Mouse (Mus musculus) frontal cortex, postnatal 25 days (tissue): ENCODE measurements around the gene Ms4a6b.
"Not testable (repeated sequence)": the region's sequence is repeated elsewhere in the genome, so short reads cannot be mapped to it uniquely, and the experiment has no call there.

Source experiments
- DNase-seq, 2 experiments: peaks; one replicate each; pipeline ENCODE4 v3.0.0; 2022; ENCODE audit warnings: low spot score in 2 of 2

Ms4a6b gene

DNA sequence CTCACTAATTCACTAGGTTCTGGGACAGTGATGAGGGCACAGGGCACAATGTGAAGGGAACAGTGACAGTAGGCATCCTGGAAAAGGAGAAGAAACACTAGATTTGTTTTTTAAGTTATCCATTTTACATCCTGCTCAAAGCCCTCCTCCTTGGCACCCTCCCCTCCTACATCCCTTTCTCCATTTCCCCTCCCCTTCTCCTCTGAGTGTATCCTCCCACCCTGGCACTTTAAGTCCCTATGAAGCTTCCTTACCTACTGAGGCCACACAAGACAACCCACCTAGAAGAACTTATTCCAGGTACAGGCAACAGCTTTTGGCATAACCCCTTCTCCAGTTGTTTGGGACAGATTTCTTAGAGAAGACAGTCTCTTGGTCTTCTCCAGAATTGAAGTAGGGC, at the start of gene Ms4a6b:
Gene Ms4a6b, plus strand, starts transcription at position 267 of the 400 bp plus-strand sequence.
- DNase-seq = no peak

GRCm38 (mm10) chr19:11468361-11468760, 48.0 kb upstream of the Ms4a6b start:
- not testable (repeated sequence) for DNase-seq

DNA sequence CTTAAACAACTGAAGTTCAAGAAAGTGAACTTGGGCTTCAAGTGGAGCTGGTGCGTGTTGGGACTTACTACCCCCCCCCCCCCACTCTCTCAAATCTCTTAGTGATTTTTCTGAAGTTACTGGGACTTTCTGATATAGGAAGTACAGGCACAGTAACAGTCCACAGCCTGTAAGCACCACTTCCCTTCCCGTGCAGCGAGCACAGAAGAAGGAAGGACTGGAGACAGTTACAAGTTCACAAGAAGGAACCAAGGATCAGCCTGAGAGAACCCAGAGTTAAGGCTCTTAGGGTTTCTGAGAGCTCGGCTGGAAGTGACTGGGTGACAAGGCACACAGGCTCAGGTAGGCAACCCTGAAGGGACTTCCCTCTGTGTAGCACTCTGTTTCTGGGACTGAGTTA, 47.1 kb upstream of the Ms4a6b start, which contains the start of gene Ms4a6c:
Gene Ms4a6c, plus strand, starts transcription at position 152 of the 400 bp plus-strand sequence.
- DNase-seq = not testable (repeated sequence)

GRCm38 (mm10) chr19:11479714-11480113, 36.6 kb upstream of the Ms4a6b start:
- no peak for DNase-seq

DNA sequence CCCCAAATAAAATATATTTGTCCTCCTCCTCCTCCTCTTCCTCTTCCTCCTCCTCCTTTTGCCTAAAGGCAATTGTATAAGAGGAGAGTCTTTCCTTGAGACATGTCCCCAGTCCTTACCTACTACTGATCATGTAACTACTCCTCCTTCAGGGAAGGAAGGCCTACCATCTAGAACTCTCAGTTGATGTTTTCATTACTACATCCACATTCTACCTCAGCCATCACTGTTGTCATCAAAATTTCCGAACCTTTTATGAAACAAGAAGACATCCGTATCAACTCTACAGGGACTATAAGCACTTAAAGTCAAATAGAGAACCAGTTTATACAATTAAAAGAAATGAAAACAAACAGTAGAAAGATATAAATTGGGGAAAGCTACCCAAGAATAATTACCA, 33.6 kb upstream of the Ms4a6b start:
- no peak for DNase-seq

GRCm38 (mm10) chr19:11483941-11484340, 32.4 kb upstream of the Ms4a6b start:
- no peak for DNase-seq

GRCm38 (mm10) chr19:11484388-11484787, 31.9 kb upstream of the Ms4a6b start:
- no peak for DNase-seq

DNA sequence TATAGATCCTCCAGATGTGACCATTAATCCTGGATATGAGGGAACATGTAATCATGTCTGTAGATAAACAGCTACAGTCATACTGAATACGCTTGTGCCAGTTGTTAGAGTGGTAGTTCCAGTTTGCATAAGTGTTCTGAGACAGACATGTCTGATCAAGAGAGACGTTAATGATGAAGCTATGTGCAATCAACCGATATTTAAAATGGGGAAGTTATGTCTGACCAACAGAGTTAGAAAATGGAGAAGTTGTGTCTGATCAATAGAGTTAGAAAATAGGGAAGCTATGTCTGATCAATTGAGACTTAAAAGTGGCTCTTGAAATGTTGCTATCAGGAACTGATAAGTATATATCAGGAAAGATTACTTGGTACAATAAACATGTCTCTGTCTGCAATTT, 31.0 kb upstream of the Ms4a6b start:
- DNase-seq = no peak

DNA sequence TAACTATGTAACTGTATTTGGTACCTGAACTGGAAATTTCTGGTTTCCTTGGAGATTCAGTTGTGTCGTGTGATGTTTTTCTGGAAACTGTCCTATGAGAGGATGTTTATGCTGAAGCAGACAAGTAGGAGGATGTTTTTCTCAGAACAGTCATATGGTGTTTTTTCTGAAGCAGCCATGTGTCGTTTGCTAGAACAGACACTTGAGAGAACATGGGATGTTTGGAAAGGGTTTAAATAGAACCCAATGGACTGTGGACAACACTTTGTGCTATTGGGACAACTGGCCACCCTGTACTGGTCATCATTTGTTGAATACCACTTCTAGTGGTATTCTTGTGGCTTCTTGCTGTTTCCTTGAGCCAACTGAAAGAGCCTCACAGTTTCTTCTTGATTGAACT, 30.6 kb upstream of the Ms4a6b start, which contains the start of gene Gm8369:
Gene Gm8369, plus strand, starts transcription at position 193 of the 400 bp plus-strand sequence.
- DNase-seq = no peak

DNA sequence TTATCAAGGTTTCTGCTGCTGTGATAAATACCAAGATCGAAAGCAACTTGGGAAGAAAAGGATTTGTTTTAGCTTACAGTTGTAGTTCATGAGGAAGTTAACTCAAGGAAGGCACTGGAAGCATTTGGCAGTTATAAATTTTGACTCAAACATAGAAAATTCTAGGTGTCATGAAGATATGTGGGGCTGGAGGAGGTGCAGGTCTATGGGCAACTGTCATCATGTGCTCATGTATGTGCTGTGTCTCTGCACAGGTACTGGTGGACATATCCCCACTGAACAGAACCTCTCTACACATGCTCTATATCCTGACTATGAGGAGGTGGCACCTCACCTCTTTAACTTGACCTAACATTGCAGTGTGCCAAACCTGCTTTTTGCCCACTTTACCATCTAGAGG, 29.7 kb upstream of the Ms4a6b start:
- no peak for DNase-seq

- no peak for DNase-seq
Observed at GRCm38 (mm10) chr19:11491406-11492189, 24.7 kb upstream of the Ms4a6b start.

- DNase-seq = no peak
Observed at GRCm38 (mm10) chr19:11492671-11493070, 23.6 kb upstream of the Ms4a6b start.

- DNase-seq = no peak
Observed at GRCm38 (mm10) chr19:11494519-11494918, 21.8 kb upstream of the Ms4a6b start.

DNA sequence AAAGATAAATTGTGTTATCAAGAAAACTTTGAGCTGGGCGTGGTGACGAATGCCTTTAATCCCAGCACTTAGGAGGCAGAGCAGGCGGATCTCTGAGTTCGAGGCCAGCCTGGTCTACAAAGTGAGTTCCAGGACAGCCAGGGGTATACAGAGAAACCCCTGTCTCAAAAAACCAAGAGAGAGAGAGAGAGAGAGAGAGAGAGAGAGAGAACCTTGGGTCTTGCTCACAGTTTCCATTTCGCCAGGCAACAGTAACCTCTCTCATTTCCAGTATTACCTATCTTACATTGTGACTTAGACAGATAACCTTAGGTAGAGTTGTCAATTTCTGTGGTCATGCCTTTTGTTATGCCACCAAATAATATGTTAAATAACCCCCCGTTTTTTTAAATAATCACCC, 20.0 kb upstream of the Ms4a6b start:
- no peak for DNase-seq

- not testable (repeated sequence) for DNase-seq
Observed at GRCm38 (mm10) chr19:11497300-11497699, 19.0 kb upstream of the Ms4a6b start.

DNA sequence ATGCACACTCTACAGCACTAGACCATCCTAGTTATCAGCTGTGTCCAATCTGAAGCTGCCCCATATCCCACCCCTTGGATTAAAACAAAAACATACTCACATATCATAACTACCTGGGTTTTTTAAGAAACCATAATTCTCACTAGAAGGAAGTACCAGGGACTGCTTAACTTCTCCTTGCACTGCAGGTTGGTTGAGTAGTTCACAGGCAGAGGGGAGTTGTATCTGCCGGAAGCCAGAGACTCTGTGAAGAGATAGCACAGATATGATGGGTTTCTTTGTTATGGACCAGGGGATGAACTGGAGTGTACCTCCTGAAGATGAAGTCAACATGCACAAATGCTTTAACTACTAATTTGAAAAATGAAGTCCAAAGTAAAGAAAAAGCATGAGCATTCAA, 15.5 kb upstream of the Ms4a6b start:
- no peak for DNase-seq

DNA sequence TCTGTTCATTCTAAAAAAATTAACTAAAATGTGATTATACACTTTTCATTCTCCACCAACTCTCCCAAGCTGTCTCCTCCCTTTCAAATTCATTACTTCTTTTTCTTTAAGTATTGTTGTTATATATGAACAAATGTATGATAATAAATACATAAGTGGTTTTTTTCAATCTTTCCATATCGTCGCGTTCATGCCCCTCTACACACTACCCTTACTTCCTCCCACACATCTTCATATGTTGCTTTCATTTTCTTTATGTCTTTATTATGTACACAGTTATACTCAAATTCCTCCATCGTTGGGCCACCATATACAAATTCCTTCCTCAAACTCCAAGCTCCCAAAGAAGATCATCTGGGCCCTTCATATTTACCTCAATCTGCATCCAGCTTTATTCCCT, 15.0 kb upstream of the Ms4a6b start:
- no peak for DNase-seq

DNA sequence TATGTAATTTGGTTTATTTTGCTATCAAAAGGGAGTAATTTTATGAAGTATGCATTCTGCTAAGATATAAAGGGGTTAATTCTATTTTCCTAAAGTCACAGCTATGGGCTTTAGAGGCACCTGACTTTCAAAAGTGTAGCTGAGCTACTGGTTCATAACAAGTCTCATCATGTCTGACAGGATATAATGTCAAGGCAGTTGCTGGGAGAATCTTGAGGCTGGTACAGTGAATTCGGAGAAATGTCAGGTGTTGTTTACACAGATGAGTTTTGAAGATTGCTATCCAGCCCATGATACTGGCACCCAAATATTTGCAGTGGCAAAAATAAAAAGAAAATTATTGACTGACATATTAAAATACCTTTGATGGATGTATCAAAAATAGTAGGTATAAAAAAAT, 11.5 kb upstream of the Ms4a6b start:
- no peak for DNase-seq

- no peak for DNase-seq
Observed at GRCm38 (mm10) chr19:11513458-11513857, 2.9 kb upstream of the Ms4a6b start.

DNA sequence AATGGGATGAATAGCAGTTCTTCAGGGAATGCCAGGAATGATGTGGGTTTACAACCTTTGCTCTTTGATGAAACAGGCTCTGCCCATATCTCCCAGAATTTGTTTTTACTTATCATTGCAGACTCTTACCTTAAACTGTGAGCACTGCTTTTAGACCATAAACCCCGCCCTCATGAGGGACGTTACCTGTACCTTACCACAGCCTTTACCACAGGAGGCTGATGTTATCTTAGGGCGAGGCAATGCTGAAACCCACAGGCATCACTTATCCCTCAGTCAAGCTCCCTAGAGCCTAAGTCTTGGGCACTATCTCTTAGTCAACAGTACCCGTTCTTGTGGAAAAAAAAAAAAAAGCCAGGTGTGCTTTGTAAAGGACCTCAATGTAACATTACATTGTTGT, 533 bp downstream of the Ms4a6b start:
- DNase-seq = no peak

GRCm38 (mm10) chr19:11517373-11517772, 1.1 kb downstream of the Ms4a6b start:
- not testable (repeated sequence) for DNase-seq

DNA sequence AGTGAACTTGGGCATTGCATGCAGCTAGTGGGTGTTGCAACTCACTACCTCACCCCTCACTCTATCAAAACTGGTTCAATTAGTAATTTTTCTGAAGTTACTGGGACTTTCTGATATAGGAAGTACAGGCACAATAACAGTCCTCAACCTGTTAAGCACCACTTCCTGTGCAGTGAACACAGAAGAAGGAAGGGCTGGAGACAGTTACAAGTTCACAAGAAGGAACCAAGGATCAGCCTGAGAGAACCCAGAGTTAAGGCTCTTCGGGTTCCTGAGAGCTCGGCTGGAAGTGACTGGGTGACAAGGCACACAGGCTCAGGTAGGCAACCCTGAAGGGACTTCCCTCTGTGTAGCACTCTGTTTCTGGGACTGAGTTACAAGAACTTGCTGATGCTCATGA, 2.0 kb downstream of the Ms4a6b start:
- not testable (repeated sequence) for DNase-seq

DNA sequence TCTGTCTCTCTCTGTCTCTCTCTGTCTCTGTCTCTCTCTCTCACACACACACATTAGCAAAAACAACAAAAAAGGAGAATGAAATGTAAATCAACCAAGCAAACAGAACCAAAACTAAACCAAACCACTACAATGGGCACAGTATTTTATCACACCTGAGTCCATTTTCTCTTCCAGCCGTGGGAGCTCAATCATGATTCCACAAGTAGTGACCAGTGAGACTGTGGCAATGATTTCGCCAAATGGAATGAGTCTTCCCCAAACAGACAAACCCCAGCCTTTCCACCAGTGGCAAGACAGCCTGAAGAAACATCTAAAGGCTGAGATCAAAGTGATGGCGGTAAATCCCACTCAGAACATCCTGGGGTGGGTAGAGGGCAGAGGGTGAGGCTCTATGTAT, 3.8 kb downstream of the Ms4a6b start:
- DNase-seq = no peak

GRCm38 (mm10) chr19:11533421-11533820, 17.1 kb downstream of the Ms4a6b start:
- DNase-seq = no peak
